Mouse (Mus musculus) embryonic facial prominence, embryonic 14.5 days (tissue): ENCODE measurements at regions not wholly inside any gene's neighbourhood (a gene's known extent, or its start where the extent isn't known, plus 50 kb on each side); places are given as distances from the start of the nearest gene placed in this dataset.
A peak's percentile ranks its signal among the peaks of the same experiment; 100 is the strongest.
"Not testable (repeated sequence)": the region's sequence is repeated elsewhere in the genome, so short reads cannot be mapped to it uniquely, and the experiment has no call there.

ENCODE experiments used
- ATAC-seq: fragments of 200-750 bp; cut with Nextera tagmentation; 2 replicates; pipeline ENCODE4 v1.8.0; 2017; ENCODE audit warnings: low read depth, moderate number of reproducible peaks, moderate TSS enrichment
- DNase-seq: peaks from one replicate; pipeline ENCODE4 v3.0.0-alpha.2; 2015; ENCODE audit warnings: low spot score
- H3K27ac ChIP-seq: fragments of 300-500 bp; sonication (generic); replicated peaks from 2 replicates; pipeline ENCODE4 v1.5.1; 2014; ENCODE audit warnings: low read depth, mild to moderate bottlenecking, low read length, moderate library complexity
- H3K27me3 ChIP-seq: fragments of 300-500 bp; sonication (generic); replicated peaks from 2 replicates; pipeline ENCODE4 v1.6.1; 2014; ENCODE audit warnings: low read length; ENCODE audit not compliant: control insufficient read depth, insufficient read depth
- H3K36me3 ChIP-seq: fragments of 300-500 bp; sonication (generic); 2 replicates; pipeline ENCODE4 v1.6.1; 2014; ENCODE audit warnings: low read length, mixed read lengths; ENCODE audit not compliant: control insufficient read depth, insufficient read depth
- H3K4me1 ChIP-seq: fragments of 300-500 bp; sonication (generic); 2 replicates; pipeline ENCODE4 v1.6.1; 2014; ENCODE audit warnings: antibody characterized with exemption, low read length; ENCODE audit not compliant: control insufficient read depth, insufficient read depth
- H3K4me2 ChIP-seq: fragments of 300-500 bp; sonication (generic); 2 replicates; pipeline ENCODE4 v1.6.1; 2014; ENCODE audit warnings: low read depth, mild to moderate bottlenecking, low read length, moderate library complexity, mixed read lengths
- H3K4me3 ChIP-seq: fragments of 300-500 bp; sonication (generic); 2 replicates; pipeline ENCODE4 v1.5.1; 2014; ENCODE audit warnings: low read depth, mild to moderate bottlenecking, low read length
- H3K9ac ChIP-seq: fragments of 300-500 bp; sonication (generic); 2 replicates; pipeline ENCODE4 v1.6.1; 2014; ENCODE audit warnings: low read depth, mild to moderate bottlenecking, low read length, moderate library complexity, mixed read lengths
- H3K9me3 ChIP-seq: fragments of 300-500 bp; sonication (generic); 2 replicates; pipeline ENCODE4 v1.6.1; 2016; ENCODE audit warnings: low read length; ENCODE audit not compliant: control insufficient read depth
- WGBS: fragments of 180-500 bp; shearing (Covaris S2); extraction: QIAGEN DNeasy Blood & Tissue Kit; methylation state at CpG from one replicate; pipeline ENCODE4 v1.1.7; 2014; 5-methylcytosine and 5-hydroxymethylcytosine counted together

DNA sequence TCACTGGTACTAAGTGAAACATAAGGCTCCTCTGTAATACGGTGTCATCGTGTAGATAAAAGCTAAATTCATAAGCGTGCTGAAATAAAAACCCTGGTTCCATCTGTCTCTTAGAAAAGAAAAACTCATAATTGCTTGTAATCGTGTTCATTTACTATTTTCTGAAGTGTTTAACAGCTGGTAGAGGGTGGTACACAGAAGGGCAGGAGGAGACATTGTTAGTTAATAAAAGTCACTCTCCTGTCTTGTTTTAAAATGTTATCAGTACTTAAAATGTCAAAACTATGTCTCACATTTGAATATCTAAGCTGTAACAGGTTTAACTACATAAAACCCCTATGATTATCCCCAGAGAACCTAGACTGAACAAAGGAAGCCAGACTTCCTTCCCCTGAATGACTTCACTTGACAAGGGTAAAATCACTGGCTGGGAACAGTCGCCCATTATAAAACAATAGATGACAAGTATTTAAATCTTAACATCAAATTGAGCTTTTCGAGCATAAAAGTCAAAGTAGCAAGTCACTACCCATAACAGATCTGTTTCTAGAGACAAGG, 1530.6 kb upstream of the Dsel start:
- DNase-seq (no peak), ATAC-seq (no peak)
- WGBS, result 87% methylated on average over 6 of the region's 6 CpGs
- Histone ChIP-seq H3K9ac (no peak overlapping the region), H3K27me3 (no peaks in the 10 kb centered on the region), H3K9me3 (no peaks in the 10 kb centered on the region), H3K4me2 (no peak overlapping the region), H3K36me3 (no peaks in the 10 kb centered on the region), H3K4me1 (no peaks in the 10 kb centered on the region), H3K27ac (no peak overlapping the region), H3K4me3 (no peak overlapping the region)

DNA sequence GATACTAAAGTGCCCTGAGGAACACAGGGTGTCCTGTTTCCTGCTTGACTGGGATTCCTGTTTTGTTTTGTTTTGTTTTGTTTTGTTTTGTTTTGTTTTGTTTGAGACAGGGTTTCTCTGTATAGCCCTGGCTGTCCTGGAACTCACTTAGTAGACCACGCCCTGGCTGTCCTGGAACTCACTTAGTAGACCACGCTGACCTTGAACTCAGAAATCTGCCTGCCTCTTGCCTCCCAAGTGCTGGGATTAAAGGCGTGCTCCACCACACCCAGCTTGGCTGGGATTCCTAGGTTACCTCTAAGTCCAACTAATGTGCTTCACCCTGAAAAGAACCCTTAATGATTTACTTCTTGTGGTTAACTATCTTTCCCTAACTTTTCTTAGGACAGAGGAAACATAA, 1529.6 kb upstream of the Dsel start:
- not testable (repeated sequence) for H3K27ac ChIP-seq, H3K36me3 ChIP-seq, ATAC-seq, H3K9me3 ChIP-seq, DNase-seq, H3K9ac ChIP-seq, H3K27me3 ChIP-seq, H3K4me3 ChIP-seq, H3K4me2 ChIP-seq, H3K4me1 ChIP-seq
- WGBS, result 77% methylated on average over 3 of the region's 3 CpGs

DNA sequence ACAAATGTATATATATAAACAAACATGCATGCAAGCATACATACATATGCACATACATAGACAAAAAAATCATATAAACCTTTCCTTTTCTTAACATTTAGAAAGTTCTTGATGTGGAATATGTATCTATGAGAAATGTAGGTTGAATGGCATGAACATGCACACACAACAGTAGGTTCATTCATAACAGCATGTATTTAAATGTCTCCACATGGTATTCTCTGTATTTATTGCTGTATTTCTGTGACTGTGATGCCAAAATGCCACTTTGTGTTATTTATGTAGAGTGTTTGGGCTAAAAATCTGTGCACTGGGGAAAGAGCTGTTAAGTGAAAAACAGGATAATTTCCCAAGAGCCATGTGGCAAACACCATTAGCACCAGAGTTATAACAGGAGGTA, 1528.2 kb upstream of the Dsel start:
- Histone ChIP-seq H3K9me3 (no peaks in the 10 kb centered on the region), H3K27ac (no peak overlapping the region), H3K36me3 (no peaks in the 10 kb centered on the region), H3K4me3 (no peak overlapping the region), H3K9ac (no peak overlapping the region), H3K27me3 (no peaks in the 10 kb centered on the region), H3K4me2 (no peak overlapping the region), H3K4me1 (no peaks in the 10 kb centered on the region)
- no peak for ATAC-seq
- no peak for DNase-seq

DNA sequence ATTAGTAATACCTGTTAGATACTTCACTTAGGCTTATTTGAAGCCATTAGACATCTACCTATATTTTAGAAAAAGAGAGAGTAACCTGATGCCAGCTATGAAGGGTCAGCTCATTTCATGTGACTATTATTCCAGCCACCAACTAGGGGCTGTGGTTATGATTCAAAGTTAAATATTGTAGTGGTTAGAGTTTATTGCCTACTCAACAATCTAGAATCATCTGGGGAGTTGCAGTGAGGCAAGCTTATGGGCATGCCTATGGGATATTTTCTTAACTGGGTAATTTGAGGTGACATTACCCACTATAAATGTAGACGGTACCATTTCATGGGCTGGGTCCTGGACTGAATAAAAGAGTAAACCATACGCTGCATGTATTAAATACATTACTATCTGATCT, 1525.2 kb upstream of the Dsel start:
- H3K9me3 ChIP-seq, result no peaks in the 10 kb centered on the region
- no peaks in the 10 kb centered on the region for H3K36me3 ChIP-seq
- ATAC-seq (no peak), DNase-seq (no peak)
- H3K4me1 ChIP-seq, result no peaks in the 10 kb centered on the region
- H3K27me3 ChIP-seq, result no peaks in the 10 kb centered on the region
- no peak overlapping the region for H3K9ac ChIP-seq
- WGBS, result 85% methylated on average over 2 of the region's 2 CpGs
- no peak overlapping the region for H3K4me3 ChIP-seq
- H3K27ac ChIP-seq, result no peak overlapping the region
- no peak overlapping the region for H3K4me2 ChIP-seq

DNA sequence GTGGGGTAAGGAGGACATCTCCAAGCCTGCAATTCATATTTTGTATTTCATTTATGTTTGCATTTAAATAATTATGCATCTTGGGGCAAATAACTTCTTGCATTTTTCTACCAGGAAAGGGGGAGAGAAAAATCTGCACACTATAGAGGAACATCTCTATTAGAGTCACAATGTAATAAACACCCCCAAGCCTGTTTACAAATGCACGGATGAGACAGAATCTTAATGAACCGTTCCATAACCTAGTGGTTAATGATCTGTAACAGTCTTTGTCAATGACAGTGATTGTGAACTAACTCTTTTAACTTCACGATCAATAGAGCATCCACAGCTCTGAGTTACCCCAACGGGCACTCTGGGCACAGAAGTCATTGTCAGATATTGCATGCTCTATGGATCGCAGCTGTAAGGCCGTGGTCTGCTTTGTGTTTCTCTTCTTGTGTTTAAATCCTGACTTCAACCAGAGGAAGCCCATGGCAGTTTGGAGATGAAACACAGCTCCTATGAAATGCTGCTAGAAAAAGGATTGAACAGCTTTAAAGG, 1520.2 kb upstream of the Dsel start:
- Histone ChIP-seq H3K9ac (no peak overlapping the region), H3K4me1 (no peaks in the 10 kb centered on the region), H3K4me2 (no peak overlapping the region), H3K27ac (no peak overlapping the region), H3K4me3 (no peak overlapping the region), H3K36me3 (no peaks in the 10 kb centered on the region), H3K27me3 (no peaks in the 10 kb centered on the region), H3K9me3 (no peaks in the 10 kb centered on the region)
- 77% methylated on average over 6 of the region's 6 CpGs for WGBS
- no peak for ATAC-seq
- no peak for DNase-seq

DNA sequence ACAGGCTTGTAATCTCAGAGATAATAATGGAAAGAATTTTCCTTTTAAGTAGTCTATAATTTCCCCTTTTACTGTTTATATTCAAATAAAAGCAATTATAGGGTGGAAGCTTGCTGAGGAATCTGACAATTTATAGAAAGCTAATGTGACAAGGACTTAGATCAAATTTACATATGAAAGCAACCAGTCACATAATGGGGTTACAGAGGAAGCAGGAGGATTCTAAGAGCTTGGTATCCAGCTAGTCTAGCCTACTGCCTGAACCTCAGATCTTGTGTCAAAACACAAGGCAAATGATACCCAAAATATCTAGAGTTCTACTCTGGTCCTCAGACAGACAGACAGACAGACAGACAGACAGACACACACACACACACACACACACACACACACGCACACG, 1519.0 kb upstream of the Dsel start:
- no peak overlapping the region for H3K27ac ChIP-seq
- 88% methylated on average over 2 of the region's 2 CpGs for WGBS
- ATAC-seq, result no peak

DNA sequence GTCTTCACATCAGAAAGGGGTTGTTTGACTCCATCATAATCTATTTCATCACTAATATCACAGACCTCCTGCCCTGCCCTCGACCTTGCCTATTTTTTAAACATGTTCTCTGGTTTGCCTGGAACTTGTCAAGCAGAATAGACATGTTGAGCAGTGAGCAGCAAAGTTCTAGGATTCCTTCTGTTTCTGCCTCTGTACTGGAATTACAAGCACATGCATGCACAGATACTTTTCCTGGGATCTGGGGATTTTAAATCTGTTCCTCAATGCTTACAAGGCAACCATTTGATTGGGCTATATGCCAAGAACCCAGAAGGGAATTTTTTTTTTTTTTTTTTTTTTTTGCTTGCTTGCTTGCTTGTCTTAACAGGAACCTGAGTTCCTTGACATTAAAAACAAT, 1508.0 kb upstream of the Dsel start:
- H3K27ac ChIP-seq, result no peak overlapping the region
- H3K36me3 ChIP-seq, result no peaks in the 10 kb centered on the region
- peak; percentile 29 for DNase-seq
- WGBS, result 53% methylated on average over 1 of the region's 1 CpGs
- H3K9ac ChIP-seq, result no peak overlapping the region
- no peak overlapping the region for H3K4me2 ChIP-seq
- H3K9me3 ChIP-seq, result no peaks in the 10 kb centered on the region
- H3K4me3 ChIP-seq, result no peak overlapping the region
- no peaks in the 10 kb centered on the region for H3K27me3 ChIP-seq
- peak; percentile 60; the same call in 1 of the 2 replicates for ATAC-seq
- no peaks in the 10 kb centered on the region for H3K4me1 ChIP-seq

More for the DNA sequence above, 1519.0 kb upstream of the Dsel start:
- Histone ChIP-seq H3K9me3 (no peaks in the 10 kb centered on the region), H3K27me3 (no peaks in the 10 kb centered on the region), H3K4me3 (no peak overlapping the region), H3K9ac (no peak overlapping the region), H3K4me2 (no peak overlapping the region), H3K4me1 (no peaks in the 10 kb centered on the region), H3K36me3 (no peaks in the 10 kb centered on the region)
- no peak for DNase-seq

DNA sequence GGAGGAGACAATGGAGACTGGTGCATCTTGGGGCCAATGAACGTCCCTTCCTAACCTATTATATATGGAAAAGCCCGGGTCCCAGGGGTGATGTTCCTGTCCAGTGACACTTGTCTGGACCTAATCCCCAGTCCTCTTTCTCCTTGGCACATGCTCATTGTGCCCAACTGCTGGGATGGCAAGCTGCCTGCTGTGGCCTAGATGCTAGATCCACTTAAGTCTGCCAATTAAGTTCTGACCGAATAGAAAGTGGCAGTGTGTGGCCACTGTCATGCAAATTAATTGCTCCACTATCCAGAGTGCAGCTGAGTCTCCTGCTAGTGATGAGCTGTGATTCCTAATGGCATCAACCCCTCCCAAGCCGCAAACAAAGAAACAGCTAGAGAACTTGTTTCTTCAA, 1493.5 kb upstream of the Dsel start:
- WGBS, result 63% methylated on average over 4 of the region's 4 CpGs
- DNase-seq, result no peak
- no peaks in the 10 kb centered on the region for H3K9me3 ChIP-seq
- no peaks in the 10 kb centered on the region for H3K36me3 ChIP-seq
- H3K27ac ChIP-seq, result no peak overlapping the region
- H3K27me3 ChIP-seq, result no peaks in the 10 kb centered on the region
- H3K9ac ChIP-seq, result no peak overlapping the region
- H3K4me1 ChIP-seq, result no peaks in the 10 kb centered on the region
- no peak for ATAC-seq
- no peak overlapping the region for H3K4me2 ChIP-seq
- H3K4me3 ChIP-seq, result no peak overlapping the region

DNA sequence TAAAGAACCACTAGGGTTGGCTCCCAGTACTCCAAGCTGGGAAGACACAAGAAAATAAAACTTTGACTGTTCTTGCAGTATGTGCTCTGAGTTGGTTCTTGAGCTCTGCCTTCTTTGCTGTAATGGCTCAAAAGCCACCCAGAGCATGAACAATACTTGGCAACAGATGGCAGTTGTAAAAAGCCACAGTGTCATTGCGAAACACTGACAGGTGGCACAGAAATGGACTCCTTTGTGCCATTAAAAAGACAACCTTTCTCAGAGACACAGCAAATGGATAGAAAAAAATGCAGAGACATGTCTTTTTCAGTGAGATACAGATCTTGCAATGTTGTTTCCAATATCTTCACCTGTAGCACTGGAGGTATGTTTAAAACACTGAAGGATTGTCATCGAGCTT, 1443.3 kb upstream of the Dsel start:
- Histone ChIP-seq H3K4me1 (no peaks in the 10 kb centered on the region), H3K9me3 (no peaks in the 10 kb centered on the region)

More for the DNA sequence above, 1443.3 kb upstream of the Dsel start:
- no peak overlapping the region for H3K9ac ChIP-seq
- H3K27ac ChIP-seq, result no peak overlapping the region
- no peak overlapping the region for H3K4me2 ChIP-seq
- ATAC-seq, result no peak
- H3K4me3 ChIP-seq, result no peak overlapping the region
- H3K36me3 ChIP-seq, result no peaks in the 10 kb centered on the region
- no peak for DNase-seq
- 77% methylated on average over 2 of the region's 2 CpGs for WGBS
- no peaks in the 10 kb centered on the region for H3K27me3 ChIP-seq
